Mouse (Mus musculus): ENCODE measurements at regions not wholly inside any gene's neighbourhood (a gene's known extent, or its start where the extent isn't known, plus 50 kb on each side); places are given as distances from the start of the nearest gene placed in this dataset.
A peak's percentile ranks its signal among the peaks of the same experiment; 100 is the strongest.

- TF ChIP-seq CTCF (IDR thresholded peaks at IDR 0.05; ENCODE audit: low read depth) (no peak), EP300 (optimal IDR thresholded peaks at IDR 0.05) (peak; percentile 82)
Measured at GRCm38 (mm10) chr13:6204801-6205200, 343.1 kb upstream of the Pitrm1 start.
